Mouse (Mus musculus) liver, embryonic 14.5 days (tissue): Measurements from ENCODE around the gene Fam32a. TPM values are rescaled to one million over a fixed set of nuclear protein-coding genes. Genes with fewer than 3 reads are reported as not detected.

ENCODE experiments used
- ATAC-seq: fragments of 200-750 bp; cut with Nextera tagmentation; 2 replicates; pipeline ENCODE4 v1.8.0; 2017; ENCODE audit warnings: moderate number of reproducible peaks, mild to moderate bottlenecking, moderate library complexity; ENCODE audit not compliant: insufficient read depth
- DNase-seq, 3 experiments: peaks; one replicate each; pipeline ENCODE4 v3.0.0-alpha.2; 2012 to 2013; ENCODE audit warnings: low read depth in 3 of 3, low spot score in 3 of 3
- H3K27ac ChIP-seq: fragments of 300-500 bp; sonication (generic); 2 replicates; pipeline ENCODE4 v1.5.1; 2014; ENCODE audit warnings: moderate library complexity, mild to moderate bottlenecking, control low read depth, inconsistent platforms
- H3K27me3 ChIP-seq: fragments of 300-500 bp; sonication (generic); 2 replicates; pipeline ENCODE4 v1.6.1; 2014; ENCODE audit warnings: mild to moderate bottlenecking, low read length, moderate library complexity; ENCODE audit not compliant: control insufficient read depth, insufficient read depth
- H3K36me3 ChIP-seq: fragments of 300-500 bp; sonication (generic); replicated peaks from 2 replicates; pipeline ENCODE4 v1.6.1; 2014; ENCODE audit warnings: low read depth; ENCODE audit not compliant: control insufficient read depth, insufficient read depth
- H3K4me1 ChIP-seq, 2 experiments: fragments of 200-500 bp in 1 of 2; fragments of 300-500 bp in 1 of 2; sonication (generic) in 1 of 2; replicated peaks; 2 replicates each; pipeline ENCODE4 v1.6.1; 2012 to 2014; ENCODE audit warnings: antibody characterized with exemption in 1 of 2, inconsistent platforms in 1 of 2, low read length in 1 of 2; ENCODE audit not compliant: control insufficient read depth in 2 of 2, insufficient read depth in 2 of 2
- H3K4me2 ChIP-seq: fragments of 300-500 bp; sonication (generic); 2 replicates; pipeline ENCODE4 v1.6.1; 2014; ENCODE audit warnings: low read depth, mild to moderate bottlenecking, control low read depth, moderate library complexity
- H3K4me3 ChIP-seq, 2 experiments: fragments of 200-500 bp in 1 of 2; fragments of 300-500 bp in 1 of 2; sonication (generic) in 1 of 2; 2 replicates each; pipeline ENCODE4 v1.5.1; 2012 to 2014; ENCODE audit warnings: low read depth in 2 of 2, low read length in 2 of 2, mild to moderate bottlenecking in 2 of 2, control low read depth in 1 of 2, inconsistent platforms in 1 of 2, moderate library complexity in 1 of 2; ENCODE audit not compliant: insufficient read depth in 1 of 2
- H3K9ac ChIP-seq: fragments of 300-500 bp; sonication (generic); replicated peaks from 2 replicates; pipeline ENCODE4 v1.6.1; 2014; ENCODE audit warnings: mild to moderate bottlenecking, control low read depth, moderate library complexity
- H3K9me3 ChIP-seq: fragments of 300-500 bp; sonication (generic); 2 replicates; pipeline ENCODE4 v1.6.1; 2016; ENCODE audit warnings: low read length, mixed read lengths; ENCODE audit not compliant: control insufficient read depth
- CTCF ChIP-seq: IDR thresholded peaks from 2 replicates; pipeline ENCODE4 v1.5.1; 2016; ENCODE audit warnings: antibody characterized with exemption, low read depth, control low read depth
- EP300 ChIP-seq: IDR thresholded peaks from 2 replicates; pipeline ENCODE4 v1.6.1; 2016; ENCODE audit warnings: antibody characterized with exemption, low read depth
- WGBS: fragments of 180-500 bp; shearing (Covaris S2); extraction: QIAGEN DNeasy Blood & Tissue Kit; methylation state at CpG from one replicate; pipeline ENCODE4 v1.1.7; 2014; ENCODE audit not compliant: insufficient replicate concordance; 5-methylcytosine and 5-hydroxymethylcytosine counted together
- polyA plus RNA-seq, 2 experiments: library from polyadenylated mRNA; depleted of rRNA in 1 of 2; stranded (reverse) in 1 of 2; unstranded in 1 of 2; fragments of >200 nt; fragmentation: Nextera tagmentation in 1 of 2; extraction: Ambion mirVana in 1 of 2; gene quantifications; 2 replicates each; pipeline versions ENCODE4 v1.2.1 to v1.2.3; 2012 to 2014

Gene Fam32a
- polyA plus RNA-seq, 2 experiments, result 28.2 to 34.3 TPM

DNA sequence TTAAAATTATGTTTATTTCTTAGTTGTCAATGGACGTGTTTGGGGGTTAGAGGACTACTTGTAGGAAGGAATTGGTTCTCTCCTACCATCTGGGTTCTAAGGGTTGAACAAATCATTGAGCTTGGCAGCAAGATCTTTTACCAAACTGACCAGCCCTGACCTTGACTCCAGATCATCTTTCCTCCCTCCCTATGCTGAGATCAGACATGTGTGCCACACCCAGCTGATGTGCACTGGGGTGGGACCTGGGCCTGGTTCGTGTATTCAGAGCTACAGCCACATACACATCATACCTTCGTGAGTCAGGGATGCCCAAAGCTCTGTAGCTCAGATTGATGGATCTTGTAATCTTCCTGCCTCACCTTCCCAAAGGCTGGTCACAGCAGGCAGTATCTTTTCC is 52.2 kb downstream of the Fam32a start:
- DNase-seq (no peak), ATAC-seq (no peak)
- no peaks in the 10 kb centered on the region for H3K27me3 ChIP-seq
- H3K9me3 ChIP-seq, result no peaks in the 10 kb centered on the region
- TF ChIP-seq CTCF, result no peak
- no peak for TF ChIP-seq EP300
- H3K4me3 ChIP-seq, result no peak overlapping the region
- no peak overlapping the region for H3K9ac ChIP-seq
- no peaks in the 10 kb centered on the region for H3K36me3 ChIP-seq
- H3K4me1 ChIP-seq, result peaks cover 0 to 21% of the 10 kb centered on the region in 2 experiments; a peak in 2 of 4 replicates
- H3K4me2 ChIP-seq, result no peak overlapping the region
- H3K27ac ChIP-seq, result no peak overlapping the region
- 41% methylated on average over 3 of the region's 3 CpGs for WGBS

DNA sequence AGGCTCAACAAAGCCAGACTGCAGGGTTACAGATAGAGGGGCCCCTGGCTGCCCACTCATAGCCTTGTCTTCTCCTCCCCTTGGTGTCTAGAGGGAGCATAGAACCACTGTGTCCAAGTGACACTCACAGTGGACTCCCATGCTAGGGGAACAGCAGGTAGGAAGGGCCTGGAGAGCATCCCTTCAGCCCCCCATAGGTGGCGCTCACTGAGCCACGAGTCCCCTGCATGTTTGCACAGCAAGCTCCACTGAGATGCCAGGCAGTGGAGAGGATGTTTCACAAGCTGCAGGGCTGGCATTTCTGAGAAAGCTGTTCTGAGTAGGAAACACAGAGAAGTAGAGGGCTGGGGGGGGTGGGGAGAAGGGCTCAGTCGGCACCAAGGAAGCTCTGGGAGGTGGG is 52.8 kb downstream of the Fam32a start:
- no peaks in the 10 kb centered on the region for H3K36me3 ChIP-seq
- H3K9ac ChIP-seq, result no peak overlapping the region
- no peaks in the 10 kb centered on the region for H3K27me3 ChIP-seq
- no peak overlapping the region for H3K4me3 ChIP-seq
- H3K9me3 ChIP-seq, result no peaks in the 10 kb centered on the region
- H3K27ac ChIP-seq, result no peak overlapping the region
- DNase-seq, result peak in 2 of 3 experiments; percentile 30 to 32
- H3K4me1 ChIP-seq, result peaks cover 0 to 25% of the 10 kb centered on the region in 2 experiments; a peak in 3 of 4 replicates
- H3K4me2 ChIP-seq, result no peak overlapping the region
- ATAC-seq, result no peak
- WGBS, result 12% methylated on average over 3 of the region's 3 CpGs
- TF ChIP-seq EP300, result no peak
- TF ChIP-seq CTCF, result peak; percentile 82

GRCm38 (mm10) chr8:72273111-72273770 is 53.7 kb downstream of the Fam32a start:
- no peak overlapping the region for H3K4me2 ChIP-seq
- no peak for DNase-seq
- H3K4me3 ChIP-seq, result no peak overlapping the region
- no peak overlapping the region for H3K27ac ChIP-seq
- no peak for ATAC-seq
- H3K27me3 ChIP-seq, result no peaks in the 10 kb centered on the region
- no peaks in the 10 kb centered on the region for H3K36me3 ChIP-seq
- H3K9me3 ChIP-seq, result no peaks in the 10 kb centered on the region
- peaks cover 0 to 25% of the 10 kb centered on the region in 2 experiments; a peak in 3 of 4 replicates for H3K4me1 ChIP-seq
- H3K9ac ChIP-seq, result no peak overlapping the region
- 47% methylated on average over 1 of the region's 1 CpGs for WGBS
- TF ChIP-seq EP300 (no peak), CTCF (0 out of 2 replicates have a peak, but pooled peaks have one; percentile 24)

DNA sequence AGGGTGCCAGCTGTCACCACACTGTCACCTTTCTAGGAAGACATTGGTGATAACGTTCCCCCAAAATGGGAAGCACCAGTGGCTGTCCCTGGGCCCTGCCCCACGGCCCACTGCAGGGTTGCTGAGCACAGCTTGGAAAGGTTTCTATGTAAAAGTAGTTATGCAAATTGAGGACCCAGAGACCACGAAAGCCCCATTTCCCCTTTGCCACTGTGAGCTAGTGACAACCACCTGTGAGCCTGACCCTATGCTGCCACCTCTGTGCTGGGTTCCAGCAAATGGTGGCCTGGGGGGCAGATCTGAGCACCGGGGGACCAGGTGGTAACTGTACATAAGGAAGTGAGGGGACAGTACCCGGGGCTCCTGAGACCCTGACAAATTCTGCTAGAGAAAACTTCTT is 54.3 kb downstream of the Fam32a start:
- Histone ChIP-seq H3K4me1 (peaks cover 0 to 20% of the 10 kb centered on the region in 2 experiments; a peak in 3 of 4 replicates), H3K27ac (no peak overlapping the region), H3K27me3 (no peaks in the 10 kb centered on the region), H3K36me3 (no peaks in the 10 kb centered on the region), H3K9ac (no peak overlapping the region), H3K4me3 (no peak overlapping the region), H3K4me2 (no peak overlapping the region), H3K9me3 (no peaks in the 10 kb centered on the region)
- TF ChIP-seq EP300, result no peak
- TF ChIP-seq CTCF, result no peak
- DNase-seq, result no peak
- WGBS, result 30% methylated on average over 5 of the region's 5 CpGs
- ATAC-seq, result no peak

Other genes with a start within 250 kb of the Fam32a start
- 1.4 TPM in 2 replicates for gene Cyp4f18, start 210.1 kb upstream of the Fam32a start, polyA plus RNA-seq (2012; rRNA removed)
- gene Cyp4f18, start 210.1 kb upstream of the Fam32a start, polyA plus RNA-seq (2014; fragmentation: Nextera tagmentation; extraction: Ambion mirVana), result 1.1 and 2.1 TPM in 2 replicates
- gene Olfr372, start 178.5 kb upstream of the Fam32a start, polyA plus RNA-seq (2012; rRNA removed), result not detected in 2 replicates
- not detected in 2 replicates for gene Olfr372, start 178.5 kb upstream of the Fam32a start, polyA plus RNA-seq (2014; fragmentation: Nextera tagmentation; extraction: Ambion mirVana)
- gene Olfr373, start 136.6 kb upstream of the Fam32a start, polyA plus RNA-seq (2012; rRNA removed), result not detected in 2 replicates
- gene Olfr373, start 136.6 kb upstream of the Fam32a start, polyA plus RNA-seq (2014; fragmentation: Nextera tagmentation; extraction: Ambion mirVana), result not detected in 2 replicates
- not detected in 2 replicates for gene Olfr374, start 112.7 kb upstream of the Fam32a start, polyA plus RNA-seq (2012; rRNA removed)
- gene Olfr374, start 112.7 kb upstream of the Fam32a start, polyA plus RNA-seq (2014; fragmentation: Nextera tagmentation; extraction: Ambion mirVana), result not detected in 2 replicates
- 28.7 and 49.0 TPM in 2 replicates for gene Tpm4, start 84.8 kb upstream of the Fam32a start, polyA plus RNA-seq (2012; rRNA removed)
- 69.2 and 76.4 TPM in 2 replicates for gene Tpm4, start 84.8 kb upstream of the Fam32a start, polyA plus RNA-seq (2014; fragmentation: Nextera tagmentation; extraction: Ambion mirVana)
- 18.3 and 59.7 TPM in 2 replicates for gene Rab8a, start 58.5 kb upstream of the Fam32a start, polyA plus RNA-seq (2012; rRNA removed)
- gene Rab8a, start 58.5 kb upstream of the Fam32a start, polyA plus RNA-seq (2014; fragmentation: Nextera tagmentation; extraction: Ambion mirVana), result 50.7 and 54.6 TPM in 2 replicates
- gene Hsh2d, start 30.1 kb upstream of the Fam32a start, polyA plus RNA-seq (2012; rRNA removed), result 0.15 and 0.18 TPM in 2 replicates
- 0.11 and 0.37 TPM in 2 replicates for gene Hsh2d, start 30.1 kb upstream of the Fam32a start, polyA plus RNA-seq (2014; fragmentation: Nextera tagmentation; extraction: Ambion mirVana)
- not detected in 2 replicates for gene Cib3, start 6.9 kb upstream of the Fam32a start, polyA plus RNA-seq (2012; rRNA removed)
- 0.24 TPM in 1 of 2 replicates, not detected in the other for gene Cib3, start 6.9 kb upstream of the Fam32a start, polyA plus RNA-seq (2014; fragmentation: Nextera tagmentation; extraction: Ambion mirVana)
- gene Gm11034, start 6.1 kb upstream of the Fam32a start, polyA plus RNA-seq (2012; rRNA removed), result not detected in 2 replicates
- not detected in 2 replicates for gene Gm11034, start 6.1 kb upstream of the Fam32a start, polyA plus RNA-seq (2014; fragmentation: Nextera tagmentation; extraction: Ambion mirVana)
- 35.0 and 38.8 TPM in 2 replicates for gene Ap1m1, start 20.3 kb downstream of the Fam32a start, polyA plus RNA-seq (2012; rRNA removed)
- gene Ap1m1, start 20.3 kb downstream of the Fam32a start, polyA plus RNA-seq (2014; fragmentation: Nextera tagmentation; extraction: Ambion mirVana), result 46.7 and 52.5 TPM in 2 replicates
- 0.83 and 7.4 TPM in 2 replicates for gene Gm10282, start 85.5 kb downstream of the Fam32a start, polyA plus RNA-seq (2012; rRNA removed)
- gene Gm10282, start 85.5 kb downstream of the Fam32a start, polyA plus RNA-seq (2014; fragmentation: Nextera tagmentation; extraction: Ambion mirVana), result 7.3 and 8.0 TPM in 2 replicates
- gene Klf2, start 99.3 kb downstream of the Fam32a start, polyA plus RNA-seq (2012; rRNA removed), result 2.9 and 3.4 TPM in 2 replicates
- 2.0 and 2.6 TPM in 2 replicates for gene Klf2, start 99.3 kb downstream of the Fam32a start, polyA plus RNA-seq (2014; fragmentation: Nextera tagmentation; extraction: Ambion mirVana)
- 19.6 and 21.1 TPM in 2 replicates for gene Eps15l1, start 201.7 kb downstream of the Fam32a start, polyA plus RNA-seq (2012; rRNA removed)
- gene Eps15l1, start 201.7 kb downstream of the Fam32a start, polyA plus RNA-seq (2014; fragmentation: Nextera tagmentation; extraction: Ambion mirVana), result 16.9 and 17.7 TPM in 2 replicates
- gene Calr3, start 224.1 kb downstream of the Fam32a start, polyA plus RNA-seq (2012; rRNA removed), result 0.09 and 0.21 TPM in 2 replicates
- gene Calr3, start 224.1 kb downstream of the Fam32a start, polyA plus RNA-seq (2014; fragmentation: Nextera tagmentation; extraction: Ambion mirVana), result 0.53 and 0.83 TPM in 2 replicates
- gene 1700030K09Rik, start 224.2 kb downstream of the Fam32a start, polyA plus RNA-seq (2012; rRNA removed), result 1.8 and 3.2 TPM in 2 replicates
- 2.2 and 2.4 TPM in 2 replicates for gene 1700030K09Rik, start 224.2 kb downstream of the Fam32a start, polyA plus RNA-seq (2014; fragmentation: Nextera tagmentation; extraction: Ambion mirVana)